Mouse (Mus musculus): ENCODE measurements around the gene BC028528. TPM values are rescaled to one million over a fixed set of nuclear protein-coding genes. Genes with fewer than 3 reads are reported as not detected.
"Not testable (repeated sequence)": the region's sequence is repeated elsewhere in the genome, so short reads cannot be mapped to it uniquely, and the experiment has no call there.

The BC028528 gene
- polyA plus RNA-seq, 1 experiment from 2014 or later: 6.7 TPM

DNA sequence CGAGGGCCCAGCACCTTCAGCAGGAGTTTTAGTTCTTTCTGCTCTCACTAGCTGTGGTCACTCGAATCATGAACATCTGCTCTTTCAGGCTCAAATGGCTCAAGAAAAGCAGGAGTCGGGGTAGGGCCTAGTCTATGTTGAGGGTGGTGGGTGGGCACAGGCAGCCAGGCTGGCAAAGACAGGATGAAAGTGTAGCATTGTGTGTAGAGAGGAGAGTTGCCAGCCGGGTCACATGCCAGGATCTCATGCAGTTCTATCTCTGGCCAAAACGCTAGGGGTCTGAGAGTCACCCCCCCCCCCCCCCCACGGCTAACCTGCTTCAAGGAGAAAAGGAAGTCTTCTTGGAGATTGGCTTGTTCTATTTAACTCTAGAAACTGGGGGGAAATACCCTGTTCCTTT is 10.8 kb upstream of the BC028528 start:
- Histone ChIP-seq H3K4me3 (ENCODE audit: low read depth, low read length) (peak overlapping the region; percentile 45), H3K9ac (ENCODE audit: low read length) (peak overlapping the region; percentile 27; the same call in 1 of the 2 replicates)

GRCm38 (mm10) chr3:95902373-95902625 is 10.5 kb upstream of the BC028528 start:
- Histone ChIP-seq H3K4me3 (ENCODE audit: low read depth, low read length) (peak overlapping the region; percentile 45), H3K27ac (replicated peaks; ENCODE audit: low read depth, low read length) (no peak overlapping the region; the same call in 1 of the 2 replicates), H3K4me2 (ENCODE audit: low read depth, severe bottlenecking) (peak overlapping the region; percentile 90)

More for the DNA sequence above, 10.8 kb upstream of the BC028528 start:
- Histone ChIP-seq H3K4me2 (ENCODE audit: low read depth, severe bottlenecking) (peak overlapping the region; percentile 90), H3K9me3 (ENCODE audit: control insufficient read depth, low read length) (no peaks in the 10 kb centered on the region), H3K4me1 (ENCODE audit: control insufficient read depth, insufficient read depth, low read length) (peaks cover 4% of the 10 kb centered on the region), H3K36me3 (ENCODE audit: control insufficient read depth, insufficient read depth, low read length) (0 out of 2 replicates have a peak, but pooled peaks cover 2% of the 10 kb centered on the region), H3K27me3 (ENCODE audit: control insufficient read depth, insufficient read depth, low read length) (no peaks in the 10 kb centered on the region), H3K27ac (replicated peaks; ENCODE audit: low read depth, low read length) (no peak overlapping the region; the same call in 1 of the 2 replicates)
- DNase-seq (ENCODE audit: low spot score) (peak; percentile 23), ATAC-seq (ENCODE audit: insufficient number of reproducible peaks, low FRiP score, low TSS enrichment, low read depth) (no peak)
- 29% methylated on average over 6 of the region's 6 CpGs for WGBS

GRCm38 (mm10) chr3:95901616-95902372 is 10.0 kb upstream of the BC028528 start:
- Histone ChIP-seq H3K4me2 (ENCODE audit: low read depth, severe bottlenecking) (peak overlapping the region; percentile 90), H3K9me3 (ENCODE audit: control insufficient read depth, low read length) (no peaks in the 10 kb centered on the region), H3K27ac (replicated peaks; ENCODE audit: low read depth, low read length) (no peak overlapping the region), H3K27me3 (ENCODE audit: control insufficient read depth, insufficient read depth, low read length) (no peaks in the 10 kb centered on the region), H3K4me3 (ENCODE audit: low read depth, low read length) (no peak overlapping the region), H3K4me1 (ENCODE audit: control insufficient read depth, insufficient read depth, low read length) (peaks cover 4% of the 10 kb centered on the region), H3K36me3 (ENCODE audit: control insufficient read depth, insufficient read depth, low read length) (0 out of 2 replicates have a peak, but pooled peaks cover 2% of the 10 kb centered on the region), H3K9ac (ENCODE audit: low read length) (no peak overlapping the region)
- DNase-seq (ENCODE audit: low spot score): no peak
- 69% methylated on average over 9 of the region's 9 CpGs for WGBS
- ATAC-seq (ENCODE audit: insufficient number of reproducible peaks, low FRiP score, low TSS enrichment, low read depth): no peak

More at GRCm38 (mm10) chr3:95902373-95902625, 10.5 kb upstream of the BC028528 start:
- 0 out of 2 replicates have a peak, but pooled peaks cover 2% of the 10 kb centered on the region for H3K36me3 ChIP-seq (ENCODE audit: control insufficient read depth, insufficient read depth, low read length)
- no peak overlapping the region for H3K9ac ChIP-seq (ENCODE audit: low read length)
- DNase-seq (ENCODE audit: low spot score): no peak
- H3K4me1 ChIP-seq (ENCODE audit: control insufficient read depth, insufficient read depth, low read length): peaks cover 4% of the 10 kb centered on the region
- H3K9me3 ChIP-seq (ENCODE audit: control insufficient read depth, low read length): no peaks in the 10 kb centered on the region
- ATAC-seq (ENCODE audit: insufficient number of reproducible peaks, low FRiP score, low TSS enrichment, low read depth): no peak
- no peaks in the 10 kb centered on the region for H3K27me3 ChIP-seq (ENCODE audit: control insufficient read depth, insufficient read depth, low read length)

DNA sequence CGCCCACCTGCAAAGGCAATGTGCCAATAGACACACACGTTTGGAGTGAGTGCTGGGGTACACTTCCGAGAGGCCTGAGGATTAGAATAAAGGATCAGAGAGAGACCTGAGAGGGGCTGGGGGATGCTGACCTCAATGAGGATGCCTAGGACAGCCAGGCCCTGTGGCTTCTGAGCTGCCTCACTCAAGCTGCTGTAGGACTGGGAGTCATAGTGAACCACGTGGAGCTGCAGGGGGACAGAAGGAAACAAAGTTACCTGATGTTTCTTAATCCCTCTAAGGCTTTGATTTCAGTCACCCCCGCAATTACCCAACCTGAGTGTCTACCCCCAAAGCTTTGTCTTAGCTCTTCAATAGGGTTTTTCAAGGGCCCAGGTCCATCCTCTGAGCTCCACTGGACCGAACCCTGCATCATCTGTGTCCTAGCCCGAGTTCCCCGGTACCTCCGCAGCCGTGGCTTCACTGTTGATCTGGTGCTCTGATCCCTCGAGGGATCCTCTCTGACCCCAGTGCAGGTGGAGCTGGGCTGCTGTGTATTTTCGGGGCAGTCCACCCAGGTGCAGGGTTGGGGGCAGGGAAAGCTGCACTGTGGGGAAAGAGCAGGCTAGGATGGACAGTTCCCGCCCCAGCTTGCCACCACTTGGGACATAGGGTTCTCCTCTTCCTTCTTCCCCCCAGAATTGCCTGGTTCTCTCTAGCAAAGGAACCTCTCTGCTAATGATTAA is 8.2 kb upstream of the BC028528 start:
- no peak overlapping the region for H3K9ac ChIP-seq (ENCODE audit: low read length)
- H3K36me3 ChIP-seq (ENCODE audit: control insufficient read depth, insufficient read depth, low read length): 0 out of 2 replicates have a peak, but pooled peaks cover 2% of the 10 kb centered on the region

DNA sequence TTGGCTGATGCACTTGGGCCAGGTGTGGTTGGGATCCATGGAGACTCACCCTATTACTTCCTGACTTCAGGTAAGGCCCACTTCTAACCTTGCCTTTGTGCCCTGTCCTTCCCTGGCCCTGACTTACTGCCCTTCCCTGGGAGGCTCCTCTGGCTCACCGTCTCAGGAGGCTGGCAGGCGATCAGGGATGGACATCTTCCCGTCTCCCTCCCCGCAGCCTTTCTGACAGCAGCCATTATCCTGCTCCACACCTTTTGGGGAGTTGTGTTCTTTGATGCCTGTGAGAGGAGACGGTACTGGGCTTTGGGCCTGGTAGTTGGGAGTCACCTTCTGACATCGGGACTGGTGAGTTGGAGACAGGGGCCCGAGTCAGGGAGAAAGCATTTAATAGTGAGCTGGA is 3.7 kb upstream of the BC028528 start:
- ATAC-seq (ENCODE audit: insufficient number of reproducible peaks, low FRiP score, low TSS enrichment, low read depth); H3K9me3 ChIP-seq (ENCODE audit: control insufficient read depth, low read length); H3K4me3 ChIP-seq (ENCODE audit: low read depth, low read length); H3K36me3 ChIP-seq (ENCODE audit: control insufficient read depth, insufficient read depth, low read length); DNase-seq (ENCODE audit: low spot score); H3K27ac ChIP-seq (replicated peaks; ENCODE audit: low read depth, low read length); H3K4me2 ChIP-seq (ENCODE audit: low read depth, severe bottlenecking); H3K27me3 ChIP-seq (ENCODE audit: control insufficient read depth, insufficient read depth, low read length); H3K9ac ChIP-seq (ENCODE audit: low read length): not testable (repeated sequence)
- WGBS: 92% methylated on average over 7 of the region's 7 CpGs
- H3K4me1 ChIP-seq (ENCODE audit: control insufficient read depth, insufficient read depth, low read length): peaks cover 15% of the 10 kb centered on the region; the same call in 1 of the 2 replicates

More for the DNA sequence above, 8.2 kb upstream of the BC028528 start:
- no peak for ATAC-seq (ENCODE audit: insufficient number of reproducible peaks, low FRiP score, low TSS enrichment, low read depth)
- Histone ChIP-seq H3K4me1 (ENCODE audit: control insufficient read depth, insufficient read depth, low read length) (peaks cover 3% of the 10 kb centered on the region), H3K27me3 (ENCODE audit: control insufficient read depth, insufficient read depth, low read length) (no peaks in the 10 kb centered on the region), H3K4me2 (ENCODE audit: low read depth, severe bottlenecking) (no peak overlapping the region), H3K4me3 (ENCODE audit: low read depth, low read length) (no peak overlapping the region), H3K9me3 (ENCODE audit: control insufficient read depth, low read length) (no peaks in the 10 kb centered on the region), H3K27ac (replicated peaks; ENCODE audit: low read depth, low read length) (no peak overlapping the region)
- no peak for DNase-seq (ENCODE audit: low spot score)
- 77% methylated on average over 13 of the region's 13 CpGs for WGBS

GRCm38 (mm10) chr3:95894317-95895160 is 2.7 kb upstream of the BC028528 start:
- ATAC-seq (ENCODE audit: insufficient number of reproducible peaks, low FRiP score, low TSS enrichment, low read depth) (0 out of 2 replicates have a peak, but pooled peaks have one; percentile 0), DNase-seq (ENCODE audit: low spot score) (no peak)
- peak overlapping the region; percentile 83 for H3K4me2 ChIP-seq (ENCODE audit: low read depth, severe bottlenecking)
- peak overlapping the region; percentile 65 for H3K4me3 ChIP-seq (ENCODE audit: low read depth, low read length)
- WGBS: 11% methylated on average over 16 of the region's 16 CpGs
- H3K27me3 ChIP-seq (ENCODE audit: control insufficient read depth, insufficient read depth, low read length): no peaks in the 10 kb centered on the region
- no peaks in the 10 kb centered on the region for H3K9me3 ChIP-seq (ENCODE audit: control insufficient read depth, low read length)
- peaks cover 15% of the 10 kb centered on the region; the same call in 1 of the 2 replicates for H3K4me1 ChIP-seq (ENCODE audit: control insufficient read depth, insufficient read depth, low read length)
- H3K27ac ChIP-seq (replicated peaks; ENCODE audit: low read depth, low read length): no peak overlapping the region
- 0 out of 2 replicates have a peak, but pooled peaks cover 2% of the 10 kb centered on the region for H3K36me3 ChIP-seq (ENCODE audit: control insufficient read depth, insufficient read depth, low read length)
- H3K9ac ChIP-seq (ENCODE audit: low read length): peak overlapping the region; percentile 72

DNA sequence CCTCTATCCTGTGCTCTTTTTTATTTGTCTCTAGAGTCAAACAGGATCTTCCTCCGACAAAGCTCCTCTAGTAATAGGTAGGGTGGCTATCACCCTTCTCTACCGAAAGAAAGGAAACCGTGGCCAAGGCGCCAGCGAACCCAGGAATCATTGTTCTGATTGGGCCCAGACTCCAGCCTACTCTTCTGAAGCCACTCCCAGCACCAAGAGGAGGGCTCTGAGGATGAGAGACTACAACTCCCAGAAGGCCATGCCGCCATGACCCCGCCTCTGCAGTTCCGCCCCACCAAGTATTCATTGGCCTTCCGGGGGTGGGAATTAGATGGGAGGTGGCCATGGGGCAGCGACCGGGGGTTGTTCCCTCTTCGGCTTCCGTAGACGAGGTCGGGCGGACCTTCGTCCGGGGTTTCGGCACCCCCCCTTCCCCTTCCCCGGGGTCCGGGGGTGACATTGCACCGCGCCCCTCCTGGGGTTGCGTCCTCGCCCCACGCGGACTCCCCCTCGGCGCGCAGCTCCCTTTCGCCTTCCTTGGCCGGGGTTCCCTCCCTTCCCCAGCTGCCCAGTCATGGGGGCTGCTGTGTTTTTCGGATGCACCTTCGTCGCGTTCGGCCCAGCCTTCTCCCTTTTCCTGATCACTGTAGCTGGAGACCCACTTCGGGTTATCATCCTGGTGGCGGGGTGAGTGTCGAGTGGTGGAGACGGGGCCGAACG is 2.0 kb upstream of the BC028528 start, which contains the start of gene Aph1a:
Gene Aph1a, plus strand, starts transcription at position 364 of the 711 bp plus-strand sequence.
- ATAC-seq (ENCODE audit: insufficient number of reproducible peaks, low FRiP score, low TSS enrichment, low read depth): peak; percentile 95
- WGBS: under 1% methylated on average over 25 of the region's 43 CpGs
- H3K4me3 ChIP-seq (ENCODE audit: low read depth, low read length): peak within 1 kb of the TSS; percentile 65
- H3K4me2 ChIP-seq (ENCODE audit: low read depth, severe bottlenecking): peak within 1 kb of the TSS; percentile 83
- H3K36me3 ChIP-seq (ENCODE audit: control insufficient read depth, insufficient read depth, low read length); H3K27me3 ChIP-seq (ENCODE audit: control insufficient read depth, insufficient read depth, low read length); H3K9me3 ChIP-seq (ENCODE audit: control insufficient read depth, low read length): not testable (repeated sequence)
- peak; percentile 95 for DNase-seq (ENCODE audit: low spot score)
- H3K9ac ChIP-seq (ENCODE audit: low read length): peak within 1 kb of the TSS; percentile 72
- peaks cover 15% of the 10 kb centered on the region; the same call in 1 of the 2 replicates for H3K4me1 ChIP-seq (ENCODE audit: control insufficient read depth, insufficient read depth, low read length)
- 0 out of 2 replicates have a peak within 1 kb of the TSS, but pooled peaks have one; percentile 16 for H3K27ac ChIP-seq (replicated peaks; ENCODE audit: low read depth, low read length)
